Mouse (Mus musculus): ENCODE measurements around the gene Ppp1r12c. TPM values are rescaled to one million over a fixed set of nuclear protein-coding genes. Genes with fewer than 3 reads are reported as not detected.

Gene Ppp1r12c
- 279 TPM for total RNA-seq (2023)

DNA sequence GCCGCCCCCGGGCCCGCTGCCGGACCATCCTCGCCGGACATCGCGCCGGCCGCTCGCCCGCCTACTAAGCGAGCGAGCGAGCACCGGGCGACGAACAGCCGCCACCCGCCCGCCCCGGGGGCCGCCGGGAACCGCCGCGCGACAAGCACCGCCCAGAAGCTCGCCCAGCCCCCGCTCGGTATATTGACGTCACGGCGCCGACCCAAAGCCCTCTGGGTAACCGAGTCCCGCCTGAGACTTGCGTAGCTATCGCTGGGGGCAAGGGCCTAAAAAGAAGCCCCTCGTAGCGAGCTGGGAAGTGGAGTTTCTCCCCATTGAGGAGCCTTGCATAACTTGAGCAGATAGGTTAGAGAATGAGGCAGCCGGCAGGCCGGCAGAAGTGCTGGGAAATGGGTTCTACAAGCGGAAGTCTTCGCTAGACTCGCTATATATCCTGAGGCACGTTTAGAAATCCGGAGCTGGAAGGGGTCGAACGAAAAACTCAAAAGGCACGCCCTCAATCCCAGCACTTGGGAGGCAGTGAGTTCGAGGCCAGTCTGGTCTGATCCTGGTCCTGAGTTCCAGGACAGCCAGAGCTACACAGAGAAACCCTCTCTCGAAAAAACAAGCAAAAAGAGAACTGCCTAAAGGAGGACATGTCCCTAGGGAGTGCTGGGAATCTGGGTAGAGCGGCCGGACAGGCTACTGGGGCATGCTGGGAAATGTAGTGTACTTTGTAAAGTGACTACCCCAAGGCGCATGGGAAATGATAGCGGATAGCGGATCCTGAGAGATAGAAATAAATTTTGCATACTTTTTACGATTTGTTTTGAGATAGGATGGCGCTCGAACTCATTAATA, at the start of gene Ppp1r12c:
Ppp1r12c (minus strand) TSS at position 123 of the 840 bp plus-strand sequence.

DNA sequence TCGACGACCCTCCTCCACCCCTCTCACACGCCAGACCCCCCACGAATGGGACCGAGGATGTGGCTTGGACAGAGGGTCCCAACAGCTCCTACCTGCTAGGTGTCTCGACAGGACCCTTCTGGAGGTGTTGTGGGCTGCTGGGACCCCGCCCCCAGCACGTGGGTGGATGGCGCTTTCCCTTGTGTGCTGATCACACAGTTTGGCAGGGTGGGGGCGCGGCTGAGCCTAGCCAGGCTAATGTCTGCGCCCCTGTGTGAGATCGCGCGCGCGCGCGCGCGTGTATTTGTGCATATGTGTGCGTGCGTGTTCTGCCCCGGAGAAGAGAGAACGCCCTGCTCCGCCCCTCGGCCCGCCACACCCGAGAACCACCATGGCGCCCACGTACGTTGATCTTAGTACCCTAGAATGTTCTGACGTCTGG, 45.8 kb upstream of the Ppp1r12c start, which contains the start of gene Syt5:
Syt5 (minus strand) TSS at position 321 of the 421 bp plus-strand sequence.

DNA sequence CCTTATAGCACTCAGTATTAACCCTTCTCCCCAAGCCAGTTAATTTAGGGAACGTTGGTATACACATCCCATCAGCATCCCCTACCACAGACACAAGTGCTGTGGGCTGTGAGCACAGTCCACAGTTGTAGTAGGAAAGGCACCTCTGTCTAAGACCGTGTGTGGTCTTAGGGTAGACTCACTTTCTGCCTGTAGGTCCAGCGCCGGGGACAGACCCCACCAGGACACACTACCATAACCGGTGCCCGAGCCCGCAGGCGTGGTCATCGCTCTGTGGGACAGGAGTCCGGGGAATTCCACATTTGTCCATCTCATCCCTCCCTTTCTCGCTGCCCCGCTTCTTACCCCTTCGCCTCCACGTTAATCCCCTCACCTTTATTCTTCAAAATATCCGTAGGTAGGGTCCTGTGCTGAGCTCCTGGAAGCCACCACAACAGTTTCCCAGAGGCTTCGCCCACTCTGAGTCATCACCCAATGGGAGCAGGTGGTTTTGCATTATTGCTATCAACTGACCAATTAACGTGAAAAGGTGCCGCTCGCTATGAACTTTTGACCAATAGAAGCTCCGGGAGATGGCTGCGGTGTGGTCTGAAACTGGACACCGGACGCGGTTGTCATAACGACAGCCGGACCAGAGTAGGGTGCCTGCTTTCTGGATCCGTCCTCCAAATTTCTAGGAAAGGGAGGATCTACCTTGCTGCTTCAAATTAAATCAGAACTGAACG, 30.7 kb upstream of the Ppp1r12c start, which contains the start of gene Dnaaf3:
Dnaaf3 (minus strand) TSS at position 449 of the 725 bp plus-strand sequence.

GRCm38 (mm10) chr7:4524212-4524922, 22.9 kb upstream of the Ppp1r12c start, which contains the start of gene Tnni3:
TSS of gene Tnni3 (minus strand) at chr7:4524229.

GRCm38 (mm10) chr7:4516332-4517050, 15.0 kb upstream of the Ppp1r12c start, which contains the start of gene Tnnt1:
TSS of gene Tnnt1 (minus strand) at chr7:4516382.

GRCm38 (mm10) chr7:4460576-4461434, 40.7 kb downstream of the Ppp1r12c start, which contains the start of gene Eps8l1:
TSS of gene Eps8l1 (plus strand) at chr7:4460674.

GRCm38 (mm10) chr7:4445216-4445791, 56.2 kb downstream of the Ppp1r12c start, which contains the start of gene Rdh13:
TSS of gene Rdh13 (minus strand) at chr7:4445649.

Other genes with a start within 250 kb of the Ppp1r12c start
- gene Ncr1, start 164.0 kb downstream of the Ppp1r12c start, total RNA-seq (2023) = 2.2 TPM
- gene Gp6, start 103.9 kb downstream of the Ppp1r12c start, total RNA-seq (2023) = not detected
- gene Rdh13, start 56.0 kb downstream of the Ppp1r12c start, total RNA-seq (2023) = 10.8 TPM
- gene Eps8l1, start 41.0 kb downstream of the Ppp1r12c start, total RNA-seq (2023) = 18.9 TPM
- gene Tnnt1, start 14.7 kb upstream of the Ppp1r12c start, total RNA-seq (2023) = 5.2 TPM
- not detected for gene Tnni3, start 22.5 kb upstream of the Ppp1r12c start, total RNA-seq (2023)
- not detected for gene Dnaaf3, start 30.8 kb upstream of the Ppp1r12c start, total RNA-seq (2023)
- gene Syt5, start 45.9 kb upstream of the Ppp1r12c start, total RNA-seq (2023) = not detected
- gene Ptprh, start 102.4 kb upstream of the Ppp1r12c start, total RNA-seq (2023) = 0.33 TPM
- 59.6 TPM for gene Tmem86b, start 129.7 kb upstream of the Ppp1r12c start, total RNA-seq (2023)
- gene Ppp6r1, start 157.3 kb upstream of the Ppp1r12c start, total RNA-seq (2023) = 282 TPM
- 76.6 TPM for gene Hspbp1, start 183.4 kb upstream of the Ppp1r12c start, total RNA-seq (2023)
- not detected for gene Brsk1, start 188.9 kb upstream of the Ppp1r12c start, total RNA-seq (2023)
- not detected for gene Tmem150b, start 223.6 kb upstream of the Ppp1r12c start, total RNA-seq (2023)
- gene Kmt5c, start 238.4 kb upstream of the Ppp1r12c start, total RNA-seq (2023) = 70.4 TPM